In genomic region chr13:29810780-29811179, GRCm38 (mm10) we compare ENCODE assay signal across 19 mouse cellular contexts.
"Had no signal": no experiment of that assay in that cellular context is flagged by ENCODE, and none has a peak within 500 bp of the region (broad histone marks: within the 10 kb centered on the region; RNA-seq: fewer than 3 reads in every experiment).

No protein-coding gene starts in this region.

- ATAC-seq: midbrain, embryonic 16.5 days had no signal

- H3K4me2 ChIP-seq: lung, embryonic 14.5 days; midbrain, embryonic 12.5 days; neural tube, embryonic 13.5 days; neural tube, embryonic 15.5 days had no signal

- H3K9ac ChIP-seq: lung, embryonic 14.5 days; midbrain, embryonic 12.5 days; neural tube, embryonic 13.5 days; neural tube, embryonic 15.5 days had no signal

- H3K27ac ChIP-seq: midbrain, embryonic 10.5 days; midbrain, embryonic 12.5 days; neural tube, embryonic 13.5 days; neural tube, embryonic 15.5 days had no signal

- H3K4me3 ChIP-seq: midbrain, embryonic 10.5 days; midbrain, embryonic 12.5 days; myocyte; neural tube, embryonic 13.5 days; neural tube, embryonic 15.5 days had no signal

- H3K36me3 ChIP-seq: midbrain, embryonic 10.5 days; midbrain, embryonic 12.5 days; neural tube, embryonic 13.5 days; neural tube, embryonic 15.5 days had no signal

- DNase-seq: lung, adult 18-20 months; lung, embryonic 14.5 days; lung, postnatal 10 days; lung, postnatal 4 days; midbrain, embryonic 14.5 days; retina, postnatal 1 day; right cerebral cortex, adult 18-20 months; right cerebral cortex, postnatal 25 days; right cerebral cortex, postnatal 4 days; spleen, adult 18-20 months; thymus, adult 18-20 months; thymus, postnatal 14 days; thymus, postnatal 36 days had no signal

- H3K27me3 ChIP-seq: midbrain, embryonic 12.5 days; neural tube, embryonic 13.5 days; neural tube, embryonic 15.5 days had no signal

- H3K9me3 ChIP-seq: midbrain, embryonic 10.5 days; midbrain, embryonic 12.5 days; neural tube, embryonic 13.5 days; neural tube, embryonic 15.5 days had no signal

- H3K4me1 ChIP-seq: midbrain, embryonic 10.5 days; neural tube, embryonic 15.5 days had no signal
